Mouse (Mus musculus): Measurements from ENCODE around the gene Bicc1.

- TF ChIP-seq CTCF (IDR thresholded peaks at IDR 0.05; ENCODE audit: control insufficient read depth, insufficient read depth, insufficient replicate concordance, low read depth, low read length) = no peak
- TF ChIP-seq POLR2A (IDR thresholded peaks at IDR 0.05; ENCODE audit: control insufficient read depth, low read depth, low read length) = no peak
Measured at GRCm38 (mm10) chr10:71062151-71062550, 97.3 kb downstream of the Bicc1 start.
